Mouse (Mus musculus): ENCODE results near the gene Rfc1. TPM values are rescaled to one million over a fixed set of nuclear protein-coding genes. Genes with fewer than 3 reads are reported as not detected.

The Rfc1 gene
- 32.7 and 45.0 TPM in 2 replicates for polyA plus RNA-seq (2015; fragmentation: Nextera tagmentation; extraction: Ambion mirVana)

GRCm38 (mm10) chr5:65335298-65336074 is at the start of gene Rfc1:
Gene Rfc1 (minus strand): TSS chr5:65335670.

GRCm38 (mm10) chr5:65348168-65348567 is 12.7 kb upstream of the Rfc1 start, which contains the start of gene Klb:
Gene Klb (plus strand): TSS chr5:65348314.

Other genes starting within 250 kb of the Rfc1 start
- 0.43 and 0.59 TPM in 2 replicates for gene Tmem156, start 243.5 kb downstream of the Rfc1 start, polyA plus RNA-seq (2015; fragmentation: Nextera tagmentation; extraction: Ambion mirVana)
- 16.4 and 17.3 TPM in 2 replicates for gene Klhl5, start 228.1 kb downstream of the Rfc1 start, polyA plus RNA-seq (2015; fragmentation: Nextera tagmentation; extraction: Ambion mirVana)
- 3.1 and 3.6 TPM in 2 replicates for gene Wdr19, start 136.0 kb downstream of the Rfc1 start, polyA plus RNA-seq (2015; fragmentation: Nextera tagmentation; extraction: Ambion mirVana)
- gene Klb, start 12.6 kb upstream of the Rfc1 start, polyA plus RNA-seq (2015; fragmentation: Nextera tagmentation; extraction: Ambion mirVana) = not detected in 2 replicates
- gene Rpl9, start 55.8 kb upstream of the Rfc1 start, polyA plus RNA-seq (2015; fragmentation: Nextera tagmentation; extraction: Ambion mirVana) = 793 and 894 TPM in 2 replicates
- gene Lias, start 55.8 kb upstream of the Rfc1 start, polyA plus RNA-seq (2015; fragmentation: Nextera tagmentation; extraction: Ambion mirVana) = 40.3 and 44.2 TPM in 2 replicates
- 102 and 121 TPM in 2 replicates for gene Ugdh, start 100.3 kb upstream of the Rfc1 start, polyA plus RNA-seq (2015; fragmentation: Nextera tagmentation; extraction: Ambion mirVana)
- not detected in 2 replicates for gene Gm43552, start 157.2 kb upstream of the Rfc1 start, polyA plus RNA-seq (2015; fragmentation: Nextera tagmentation; extraction: Ambion mirVana)
- gene Smim14, start 201.5 kb upstream of the Rfc1 start, polyA plus RNA-seq (2015; fragmentation: Nextera tagmentation; extraction: Ambion mirVana) = 286 and 310 TPM in 2 replicates
- 102 and 110 TPM in 2 replicates for gene Ube2k, start 201.6 kb upstream of the Rfc1 start, polyA plus RNA-seq (2015; fragmentation: Nextera tagmentation; extraction: Ambion mirVana)

All from urinary bladder, postnatal 0 days (tissue).